Mouse (Mus musculus): ENCODE results near the gene Rnf144b. TPM values are rescaled to one million over a fixed set of nuclear protein-coding genes. Genes with fewer than 3 reads are reported as not detected.

Rnf144b gene
- polyA plus RNA-seq, 1 experiment from 2014 or later = 1.0 TPM

DNA sequence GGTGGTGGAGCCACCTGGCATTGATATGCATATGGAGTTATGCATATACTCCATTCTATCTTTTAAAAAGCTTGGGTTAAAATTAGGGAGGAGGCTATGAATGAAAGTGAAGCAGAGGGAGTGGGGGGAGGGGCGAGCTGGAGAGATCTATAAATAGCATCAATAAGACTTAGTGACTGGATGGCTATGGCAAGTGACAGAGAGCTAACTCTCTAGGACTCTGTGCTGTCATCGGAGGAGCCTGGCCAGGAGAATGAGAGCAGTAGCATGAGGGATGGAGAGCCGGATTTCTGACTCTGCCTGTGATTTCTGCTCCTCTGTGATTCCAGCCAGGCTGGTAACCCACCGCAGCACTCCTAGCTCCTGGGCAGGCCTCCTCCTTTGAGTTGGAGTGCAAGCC, 6.6 kb downstream of the Rnf144b start:
- H3K9ac ChIP-seq = no peak overlapping the region
- no peaks in the 10 kb centered on the region for H3K36me3 ChIP-seq
- no peaks in the 10 kb centered on the region for H3K4me1 ChIP-seq (replicated peaks)
- no peak overlapping the region for H3K4me2 ChIP-seq (replicated peaks)
- H3K27ac ChIP-seq = no peak overlapping the region
- WGBS = 59% methylated on average over 4 of the region's 4 CpGs
- no peaks in the 10 kb centered on the region for H3K9me3 ChIP-seq
- no peaks in the 10 kb centered on the region for H3K27me3 ChIP-seq (replicated peaks)
- no peak for ATAC-seq
- no peak overlapping the region for H3K4me3 ChIP-seq (replicated peaks)

DNA sequence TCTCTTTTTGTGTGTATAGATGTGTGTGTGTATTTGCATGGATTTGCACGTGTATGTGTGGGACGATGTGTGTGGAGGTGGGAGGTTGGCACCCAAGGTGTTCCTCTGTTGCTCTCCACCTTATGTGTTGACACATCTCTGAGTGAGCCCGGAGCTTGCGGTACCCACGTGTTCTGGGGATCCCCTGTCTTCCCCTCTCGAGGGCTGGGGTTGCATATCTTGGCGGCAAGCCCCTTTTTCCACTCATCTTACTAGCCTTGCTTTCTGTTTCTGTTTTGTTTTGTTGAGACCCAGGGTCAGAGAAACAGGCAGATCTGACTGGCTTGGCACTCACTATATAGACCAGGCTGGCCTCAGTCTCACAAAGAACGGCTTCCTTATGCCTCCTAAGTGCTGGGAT, 10.6 kb downstream of the Rnf144b start:
- H3K4me1 ChIP-seq (replicated peaks) = no peaks in the 10 kb centered on the region

DNA sequence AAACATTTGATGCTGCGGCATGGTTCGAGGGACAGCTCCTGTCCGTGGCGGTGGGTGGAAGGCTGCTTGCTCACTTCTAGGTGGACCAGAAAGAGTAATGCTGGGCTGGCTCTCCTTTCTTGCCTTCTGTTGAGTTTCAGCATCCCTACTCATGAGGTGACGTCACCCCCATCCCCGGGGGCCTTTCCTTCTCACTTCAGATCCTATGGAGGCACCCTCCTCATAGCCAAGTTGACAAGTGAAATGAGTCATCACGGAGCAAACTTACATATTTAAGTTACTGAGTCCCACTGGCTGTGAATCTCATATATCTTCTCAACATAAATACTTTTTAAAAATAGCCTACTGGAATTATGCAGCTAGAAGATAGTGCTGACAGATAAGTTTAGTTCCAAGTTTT, 12.4 kb downstream of the Rnf144b start:
- Histone ChIP-seq H3K4me3 (replicated peaks) (no peak overlapping the region), H3K4me1 (replicated peaks) (no peaks in the 10 kb centered on the region), H3K9ac (no peak overlapping the region), H3K27me3 (replicated peaks) (no peaks in the 10 kb centered on the region), H3K27ac (no peak overlapping the region), H3K36me3 (no peaks in the 10 kb centered on the region), H3K4me2 (replicated peaks) (no peak overlapping the region), H3K9me3 (no peaks in the 10 kb centered on the region)
- ATAC-seq = no peak
- WGBS = 91% methylated on average over 7 of the region's 7 CpGs

More for the DNA sequence above, 10.6 kb downstream of the Rnf144b start:
- Histone ChIP-seq H3K36me3 (no peaks in the 10 kb centered on the region), H3K27me3 (replicated peaks) (no peaks in the 10 kb centered on the region), H3K4me3 (replicated peaks) (no peak overlapping the region), H3K9ac (no peak overlapping the region), H3K4me2 (replicated peaks) (no peak overlapping the region), H3K9me3 (no peaks in the 10 kb centered on the region), H3K27ac (no peak overlapping the region)
- WGBS = 85% methylated on average over 8 of the region's 8 CpGs
- ATAC-seq = no peak

DNA sequence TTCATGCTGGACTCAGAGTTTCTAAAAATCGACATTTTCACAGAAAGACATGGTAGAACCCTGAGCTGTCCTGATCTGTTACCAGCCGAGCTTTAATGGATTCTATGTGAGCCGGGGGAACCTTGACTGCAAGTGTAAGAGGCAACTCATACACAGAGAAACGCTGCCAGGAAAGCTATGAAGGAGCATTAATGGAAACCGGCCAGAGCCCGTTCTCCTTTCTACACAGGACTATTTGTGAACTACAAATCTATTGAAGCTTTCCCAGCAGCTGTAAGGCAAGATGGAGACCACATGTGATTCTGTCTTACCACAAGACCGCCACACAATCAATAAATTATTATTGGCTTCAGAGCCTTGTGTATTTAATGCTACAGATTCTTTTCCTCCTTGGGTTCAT, 13.3 kb downstream of the Rnf144b start:
- ATAC-seq = no peak
- Histone ChIP-seq H3K27me3 (replicated peaks) (no peaks in the 10 kb centered on the region), H3K4me3 (replicated peaks) (no peak overlapping the region), H3K4me2 (replicated peaks) (no peak overlapping the region), H3K9me3 (no peaks in the 10 kb centered on the region), H3K36me3 (no peaks in the 10 kb centered on the region), H3K9ac (no peak overlapping the region), H3K27ac (no peak overlapping the region), H3K4me1 (replicated peaks) (no peaks in the 10 kb centered on the region)
- WGBS = 84% methylated on average over 7 of the region's 7 CpGs

DNA sequence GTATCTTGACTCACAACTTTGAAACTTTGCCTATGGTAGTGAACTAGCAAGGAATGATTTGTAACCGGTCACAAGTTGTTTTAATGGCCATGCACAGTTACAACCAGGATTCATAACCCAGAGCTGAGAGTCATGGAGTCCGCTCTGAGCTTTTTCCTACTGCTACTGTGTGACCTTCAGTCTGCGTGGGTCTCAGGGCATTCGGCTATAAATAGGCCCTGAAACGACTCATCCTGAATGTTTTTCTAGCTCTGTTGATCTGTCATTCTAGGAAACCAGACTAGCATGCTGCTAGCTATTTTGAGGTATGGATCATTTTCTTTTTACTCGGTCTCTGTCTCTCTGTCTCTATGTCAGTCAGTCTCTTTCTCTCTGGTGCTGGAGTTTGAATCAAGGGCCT, 20.3 kb downstream of the Rnf144b start:
- 68% methylated on average over 6 of the region's 6 CpGs for WGBS
- Histone ChIP-seq H3K36me3 (no peaks in the 10 kb centered on the region), H3K9me3 (no peaks in the 10 kb centered on the region), H3K27me3 (replicated peaks) (no peaks in the 10 kb centered on the region), H3K4me2 (replicated peaks) (no peak overlapping the region), H3K4me1 (replicated peaks) (no peaks in the 10 kb centered on the region), H3K27ac (no peak overlapping the region), H3K9ac (no peak overlapping the region), H3K4me3 (replicated peaks) (no peak overlapping the region)
- no peak for ATAC-seq

DNA sequence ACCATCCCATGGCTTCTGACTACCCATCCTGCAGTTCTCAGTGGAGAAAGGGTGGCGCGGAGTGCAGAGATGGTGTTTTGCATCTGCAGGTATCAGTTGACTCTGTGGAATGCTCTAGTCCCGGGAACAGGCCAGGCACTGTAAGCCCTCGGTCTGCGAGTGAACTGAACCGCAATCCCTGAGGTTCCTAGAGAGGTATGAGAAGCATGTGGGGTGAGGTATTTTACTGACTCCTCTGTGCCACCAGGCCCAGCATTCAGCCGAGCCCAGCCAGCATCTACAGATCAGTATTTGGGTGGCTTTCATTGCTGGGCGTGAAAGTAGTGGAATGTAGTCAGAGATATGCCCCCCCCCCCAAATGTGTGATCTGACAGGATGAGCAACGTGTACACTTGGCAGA, 23.5 kb downstream of the Rnf144b start:
- Histone ChIP-seq H3K4me1 (replicated peaks) (no peaks in the 10 kb centered on the region), H3K27me3 (replicated peaks) (no peaks in the 10 kb centered on the region), H3K4me2 (replicated peaks) (no peak overlapping the region), H3K9ac (no peak overlapping the region), H3K9me3 (no peaks in the 10 kb centered on the region), H3K36me3 (no peaks in the 10 kb centered on the region), H3K4me3 (replicated peaks) (no peak overlapping the region), H3K27ac (no peak overlapping the region)
- ATAC-seq = no peak
- 55% methylated on average over 9 of the region's 9 CpGs for WGBS

DNA sequence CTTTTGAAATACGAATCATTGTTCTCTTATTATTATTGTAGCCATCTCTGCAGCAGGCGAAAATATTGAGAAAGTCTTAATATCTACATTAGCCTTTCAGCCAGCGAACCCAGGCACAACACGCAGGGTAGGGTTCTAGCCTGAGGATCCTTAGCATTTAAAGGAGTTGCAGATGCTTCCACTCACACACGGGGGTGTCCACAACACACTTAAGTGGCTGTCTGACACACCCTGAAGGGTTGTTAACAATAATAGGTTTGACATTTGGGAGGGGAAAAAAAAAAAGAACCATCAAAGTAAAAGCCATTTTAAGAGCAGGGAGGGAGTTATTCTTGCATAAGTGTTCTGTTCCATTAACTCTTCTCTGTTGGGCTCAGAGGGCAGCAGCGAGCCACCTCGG, 23.9 kb downstream of the Rnf144b start:
- ATAC-seq = no peak
- no peaks in the 10 kb centered on the region for H3K9me3 ChIP-seq
- H3K36me3 ChIP-seq = no peaks in the 10 kb centered on the region
- no peak overlapping the region for H3K4me3 ChIP-seq (replicated peaks)
- no peak overlapping the region for H3K4me2 ChIP-seq (replicated peaks)
- H3K27me3 ChIP-seq (replicated peaks) = no peaks in the 10 kb centered on the region
- 65% methylated on average over 7 of the region's 7 CpGs for WGBS
- H3K27ac ChIP-seq = no peak overlapping the region
- H3K4me1 ChIP-seq (replicated peaks) = no peaks in the 10 kb centered on the region
- no peak overlapping the region for H3K9ac ChIP-seq

DNA sequence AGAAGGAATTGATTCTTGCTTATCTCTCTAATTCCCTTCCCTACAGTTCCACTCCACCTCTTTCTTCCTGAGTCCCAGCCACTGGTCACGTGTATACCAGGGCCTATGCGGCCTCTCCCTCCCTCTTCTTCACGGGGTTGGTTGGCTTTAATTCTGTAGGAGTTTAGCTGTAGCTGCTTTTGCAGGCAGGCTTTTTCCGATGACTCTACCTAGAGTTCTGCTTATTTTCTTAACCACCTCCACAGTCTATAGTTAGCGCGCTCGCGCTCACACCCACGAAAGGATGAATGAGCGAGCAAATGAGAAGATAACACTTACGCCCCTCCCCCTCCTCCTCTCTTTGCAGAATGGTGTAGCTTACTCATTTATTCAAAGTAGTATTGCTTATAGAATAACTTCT, 26.1 kb downstream of the Rnf144b start:
- Histone ChIP-seq H3K4me2 (replicated peaks) (no peak overlapping the region), H3K36me3 (no peaks in the 10 kb centered on the region), H3K27ac (no peak overlapping the region), H3K27me3 (replicated peaks) (no peaks in the 10 kb centered on the region), H3K4me1 (replicated peaks) (no peaks in the 10 kb centered on the region), H3K9me3 (no peaks in the 10 kb centered on the region), H3K9ac (no peak overlapping the region), H3K4me3 (replicated peaks) (no peak overlapping the region)
- WGBS = 60% methylated on average over 11 of the region's 11 CpGs
- no peak for ATAC-seq

DNA sequence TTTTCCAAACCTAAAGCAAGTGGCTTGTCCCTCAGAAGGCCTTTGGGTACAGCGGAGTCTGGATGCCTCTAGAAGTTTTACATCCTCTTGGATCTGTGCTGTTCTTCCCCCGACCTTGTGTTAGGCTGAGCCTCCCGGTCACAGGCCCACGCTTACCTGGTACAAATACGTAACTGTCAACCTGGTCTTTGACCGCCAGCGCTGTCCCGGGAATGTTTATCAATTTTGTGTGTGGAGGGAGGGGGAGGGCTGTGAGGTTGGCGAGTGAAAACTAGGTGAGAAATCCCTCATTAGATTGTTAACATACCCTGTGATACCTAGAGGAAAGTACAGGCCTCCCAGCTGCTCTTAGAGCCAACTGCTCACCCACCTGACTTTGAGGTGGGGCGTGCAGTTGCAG, 27.5 kb downstream of the Rnf144b start:
- no peak overlapping the region for H3K4me2 ChIP-seq (replicated peaks)
- no peak overlapping the region for H3K4me3 ChIP-seq (replicated peaks)
- 82% methylated on average over 10 of the region's 10 CpGs for WGBS
- no peaks in the 10 kb centered on the region for H3K27me3 ChIP-seq (replicated peaks)
- no peaks in the 10 kb centered on the region for H3K4me1 ChIP-seq (replicated peaks)
- no peaks in the 10 kb centered on the region for H3K36me3 ChIP-seq
- no peak overlapping the region for H3K27ac ChIP-seq
- no peaks in the 10 kb centered on the region for H3K9me3 ChIP-seq
- ATAC-seq = no peak
- no peak overlapping the region for H3K9ac ChIP-seq

DNA sequence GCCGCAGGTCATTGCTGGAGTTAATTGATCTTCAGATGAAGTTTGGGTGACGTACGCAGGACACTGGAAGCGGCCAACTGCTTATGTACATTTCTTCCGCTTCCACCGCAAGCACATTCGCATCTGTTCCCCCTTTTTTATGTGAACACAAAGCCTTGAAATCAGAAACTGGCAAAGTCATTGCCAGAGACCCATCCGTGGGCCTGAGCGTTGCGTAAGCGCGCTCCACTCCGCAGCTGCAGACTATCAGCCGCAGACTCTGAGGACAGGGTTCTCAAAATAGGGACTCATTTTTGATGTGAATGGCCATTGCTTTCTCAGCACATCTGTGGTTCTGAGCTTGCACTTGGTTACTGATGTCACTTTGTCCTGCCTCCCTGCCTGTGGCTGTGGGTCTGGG, 28.6 kb downstream of the Rnf144b start:
- ATAC-seq = no peak
- no peak overlapping the region for H3K4me2 ChIP-seq (replicated peaks)
- H3K36me3 ChIP-seq = no peaks in the 10 kb centered on the region
- no peak overlapping the region for H3K4me3 ChIP-seq (replicated peaks)
- 83% methylated on average over 14 of the region's 14 CpGs for WGBS
- H3K4me1 ChIP-seq (replicated peaks) = no peaks in the 10 kb centered on the region
- no peak overlapping the region for H3K27ac ChIP-seq
- no peaks in the 10 kb centered on the region for H3K27me3 ChIP-seq (replicated peaks)
- H3K9me3 ChIP-seq = no peaks in the 10 kb centered on the region
- no peak overlapping the region for H3K9ac ChIP-seq

DNA sequence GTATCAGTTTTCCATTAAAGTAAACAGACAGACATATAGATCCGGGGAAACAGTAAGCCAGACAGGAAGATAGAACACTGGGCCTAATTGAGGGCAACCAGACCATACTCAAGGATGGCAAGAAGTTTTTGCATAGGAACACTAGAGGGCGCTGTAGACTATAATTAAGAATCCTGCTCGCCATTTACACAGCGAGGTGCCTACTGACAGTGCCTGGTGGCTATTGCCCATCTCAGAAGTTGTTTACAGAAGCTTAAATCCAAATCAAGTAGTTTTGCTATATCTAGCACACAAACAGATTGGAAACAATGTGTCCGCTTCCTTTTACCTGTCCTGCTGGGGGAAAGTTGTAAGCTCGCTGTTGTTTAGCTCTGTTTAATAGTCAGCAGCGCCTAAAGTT, 29.9 kb downstream of the Rnf144b start:
- H3K9ac ChIP-seq = no peak overlapping the region
- H3K9me3 ChIP-seq = no peaks in the 10 kb centered on the region
- ATAC-seq = peak; percentile 82
- no peaks in the 10 kb centered on the region for H3K27me3 ChIP-seq (replicated peaks)
- no peaks in the 10 kb centered on the region for H3K4me1 ChIP-seq (replicated peaks)
- H3K4me2 ChIP-seq (replicated peaks) = no peak overlapping the region
- no peaks in the 10 kb centered on the region for H3K36me3 ChIP-seq
- H3K27ac ChIP-seq = no peak overlapping the region
- no peak overlapping the region for H3K4me3 ChIP-seq (replicated peaks)
- WGBS = 34% methylated on average over 7 of the region's 7 CpGs

DNA sequence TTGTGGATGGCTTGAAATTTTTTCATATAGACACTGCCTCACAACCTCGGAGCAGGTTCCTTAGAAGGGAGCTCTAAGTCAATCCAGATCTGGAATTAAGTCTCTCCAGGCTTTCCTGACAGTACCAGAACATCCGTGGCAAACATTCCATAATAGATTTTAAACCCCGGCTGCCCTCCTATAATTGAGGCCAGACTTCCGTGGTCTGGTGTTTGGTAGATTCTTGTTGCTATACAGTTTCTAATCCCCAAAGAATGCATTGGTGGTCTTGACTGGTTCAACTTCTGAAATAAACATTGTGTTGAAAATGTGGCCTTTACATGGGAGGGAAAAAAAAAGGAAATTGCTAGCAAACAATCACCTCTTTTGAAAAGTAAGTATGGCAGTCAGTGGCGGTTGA, 30.8 kb downstream of the Rnf144b start:
- Histone ChIP-seq H3K4me3 (replicated peaks) (no peak overlapping the region), H3K36me3 (no peaks in the 10 kb centered on the region), H3K27ac (no peak overlapping the region), H3K9me3 (no peaks in the 10 kb centered on the region), H3K4me2 (replicated peaks) (no peak overlapping the region), H3K27me3 (replicated peaks) (no peaks in the 10 kb centered on the region), H3K9ac (no peak overlapping the region), H3K4me1 (replicated peaks) (no peaks in the 10 kb centered on the region)
- no peak for ATAC-seq
- WGBS = 63% methylated on average over 5 of the region's 5 CpGs

DNA sequence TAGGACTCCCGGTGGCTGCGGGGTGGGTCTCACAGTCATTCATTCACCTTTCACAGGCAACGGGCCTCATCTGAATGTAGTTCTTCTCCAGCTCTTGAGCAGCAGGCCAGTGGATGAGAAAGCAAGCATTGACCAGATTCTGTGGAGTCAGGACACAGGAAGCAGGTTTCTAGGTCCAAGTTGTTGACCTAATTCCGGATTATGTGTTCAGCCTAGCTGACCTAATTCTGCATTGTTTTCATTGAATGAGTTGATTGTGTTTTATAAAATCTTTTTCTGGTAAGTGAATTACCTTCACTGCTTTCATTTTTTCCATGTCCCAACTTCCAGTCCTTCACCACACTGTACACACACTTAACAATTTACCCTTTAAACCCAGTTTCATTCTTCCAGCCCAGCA, 32.4 kb downstream of the Rnf144b start:
- Histone ChIP-seq H3K9ac (no peak overlapping the region), H3K36me3 (no peaks in the 10 kb centered on the region), H3K9me3 (no peaks in the 10 kb centered on the region), H3K4me3 (replicated peaks) (no peak overlapping the region), H3K4me1 (replicated peaks) (no peaks in the 10 kb centered on the region), H3K27me3 (replicated peaks) (no peaks in the 10 kb centered on the region), H3K27ac (no peak overlapping the region), H3K4me2 (replicated peaks) (no peak overlapping the region)
- 70% methylated on average over 4 of the region's 4 CpGs for WGBS
- no peak for ATAC-seq

DNA sequence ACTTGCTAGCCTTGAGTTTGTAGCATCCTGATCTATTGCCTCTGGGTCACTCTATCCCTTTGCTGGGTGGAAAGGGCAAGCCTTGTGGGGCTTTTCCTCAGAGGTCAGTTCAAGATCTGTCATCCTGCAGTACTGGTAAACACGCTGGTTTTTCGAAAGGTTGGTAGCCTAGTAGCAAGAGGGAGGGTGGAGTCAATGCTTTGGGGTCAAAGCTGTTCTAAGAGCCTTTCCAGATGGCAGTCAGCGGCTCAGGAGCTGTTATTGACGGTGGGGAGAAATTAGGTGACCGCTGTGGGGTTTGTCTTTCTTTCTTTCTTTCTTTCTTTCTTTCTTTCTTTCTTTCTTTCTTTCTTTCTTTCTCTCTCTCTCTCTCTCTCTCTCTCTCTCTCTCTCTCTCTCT, 34.4 kb downstream of the Rnf144b start:
- 43% methylated on average over 5 of the region's 5 CpGs for WGBS
- H3K36me3 ChIP-seq = no peaks in the 10 kb centered on the region
- ATAC-seq = no peak
- H3K4me1 ChIP-seq (replicated peaks) = no peaks in the 10 kb centered on the region
- H3K9ac ChIP-seq = no peak overlapping the region
- H3K9me3 ChIP-seq = no peaks in the 10 kb centered on the region
- no peak overlapping the region for H3K4me3 ChIP-seq (replicated peaks)
- H3K27ac ChIP-seq = no peak overlapping the region
- H3K4me2 ChIP-seq (replicated peaks) = no peak overlapping the region
- no peaks in the 10 kb centered on the region for H3K27me3 ChIP-seq (replicated peaks)
